Mouse (Mus musculus) hindbrain, embryonic 11.5 days (tissue): Measurements from ENCODE around the gene Il1f6. TPM values are rescaled to one million over a fixed set of nuclear protein-coding genes. Genes with fewer than 3 reads are reported as not detected.

Experiments
- ATAC-seq: fragments of 200-750 bp; cut with Nextera tagmentation; 2 replicates; pipeline ENCODE4 v1.8.0; 2017; ENCODE audit warnings: mild to moderate bottlenecking, moderate TSS enrichment, moderate library complexity; ENCODE audit not compliant: low FRiP score
- DNase-seq: peaks from one replicate; pipeline ENCODE4 v3.0.0-alpha.2; 2015; ENCODE audit warnings: low spot score
- H3K27ac ChIP-seq: fragments of 300-500 bp; sonication (generic); 2 replicates; pipeline ENCODE4 v1.5.1; 2014; ENCODE audit warnings: mild to moderate bottlenecking, low read depth, low read length
- H3K27me3 ChIP-seq: fragments of 300-500 bp; sonication (generic); 2 replicates; pipeline ENCODE4 v1.6.1; 2014; ENCODE audit warnings: mild to moderate bottlenecking, low read length, moderate library complexity, mixed read lengths; ENCODE audit not compliant: control insufficient read depth, insufficient read depth
- H3K36me3 ChIP-seq: fragments of 300-500 bp; sonication (generic); 2 replicates; pipeline ENCODE4 v1.6.1; 2014; ENCODE audit warnings: mild to moderate bottlenecking, low read length, moderate library complexity, mixed read lengths; ENCODE audit not compliant: control insufficient read depth, insufficient read depth
- H3K4me1 ChIP-seq: fragments of 300-500 bp; sonication (generic); replicated peaks from 2 replicates; pipeline ENCODE4 v1.6.1; 2014; ENCODE audit warnings: low read length, mixed read lengths; ENCODE audit not compliant: control insufficient read depth, insufficient read depth
- H3K4me2 ChIP-seq: fragments of 300-500 bp; sonication (generic); replicated peaks from 2 replicates; pipeline ENCODE4 v1.6.1; 2014; ENCODE audit warnings: mild to moderate bottlenecking, low read depth, low read length
- H3K4me3 ChIP-seq: fragments of 300-500 bp; sonication (generic); 2 replicates; pipeline ENCODE4 v1.5.1; 2014; ENCODE audit warnings: low read depth, low read length
- H3K9ac ChIP-seq: fragments of 300-500 bp; sonication (generic); 2 replicates; pipeline ENCODE4 v1.6.1; 2014; ENCODE audit warnings: low read depth, low read length
- H3K9me3 ChIP-seq: fragments of 300-500 bp; sonication (generic); 2 replicates; pipeline ENCODE4 v1.6.1; 2016; ENCODE audit warnings: low read length; ENCODE audit not compliant: control insufficient read depth
- WGBS: fragments of 180-500 bp; shearing (Covaris S2); extraction: QIAGEN DNeasy Blood & Tissue Kit; methylation state at CpG from one replicate; pipeline ENCODE4 v1.1.7; 2014; 5-methylcytosine and 5-hydroxymethylcytosine counted together
- polyA plus RNA-seq: library from polyadenylated mRNA; unstranded; fragments of >200 nt; fragmentation: Nextera tagmentation; extraction: Ambion mirVana; gene quantifications from 2 replicates; pipeline ENCODE4 v1.2.1, GENCODE M21; 2014

Il1f6 gene
- polyA plus RNA-seq, 1 experiment from 2014 or later = not detected

DNA sequence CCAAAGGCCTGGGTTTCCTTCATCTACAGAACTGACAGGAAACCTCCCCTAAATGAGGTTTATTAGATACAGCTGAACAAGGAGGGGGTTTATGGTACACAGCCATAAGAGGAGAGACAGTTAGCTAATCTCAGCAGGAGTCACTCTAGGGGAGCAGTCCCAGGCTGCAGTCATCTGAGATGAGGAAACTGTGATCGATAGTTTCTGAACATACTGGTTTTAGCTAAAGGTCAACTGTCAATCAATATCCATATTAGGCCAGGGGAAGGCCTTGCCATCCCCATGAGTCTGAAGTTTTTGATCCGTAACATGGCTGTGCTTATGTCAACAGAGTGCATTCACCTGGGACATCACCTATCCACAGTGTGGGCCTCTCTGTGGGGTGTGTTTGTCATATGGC lies 58.4 kb downstream of the Il1f6 start:
- Histone ChIP-seq H3K36me3 (no peaks in the 10 kb centered on the region), H3K4me1 (no peaks in the 10 kb centered on the region), H3K27ac (no peak overlapping the region), H3K27me3 (no peaks in the 10 kb centered on the region), H3K9me3 (no peaks in the 10 kb centered on the region), H3K4me2 (no peak overlapping the region), H3K4me3 (no peak overlapping the region), H3K9ac (no peak overlapping the region)
- WGBS = 76% methylated on average over 2 of the region's 2 CpGs
- no peak for DNase-seq
- ATAC-seq = no peak

DNA sequence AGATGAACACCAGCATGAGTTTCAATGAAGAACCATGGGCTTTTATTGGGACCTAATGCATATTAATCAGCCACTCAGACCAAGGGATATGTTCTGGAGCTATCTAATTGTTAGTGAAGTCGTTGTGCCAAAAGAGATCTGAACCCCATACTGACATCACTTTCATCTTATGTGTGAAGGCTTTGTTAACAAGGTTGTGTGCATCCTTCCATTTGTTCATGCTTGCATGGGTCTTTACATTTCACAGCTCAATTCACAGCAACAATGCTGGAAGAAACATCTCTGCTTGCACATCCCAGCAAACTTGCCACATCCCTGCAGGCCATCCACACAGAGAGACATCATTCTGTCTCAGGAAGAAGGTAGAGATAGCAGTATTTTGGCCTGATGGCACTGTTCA lies 59.9 kb downstream of the Il1f6 start:
- no peaks in the 10 kb centered on the region for H3K27me3 ChIP-seq
- H3K4me3 ChIP-seq = no peak overlapping the region
- H3K9ac ChIP-seq = no peak overlapping the region
- ATAC-seq (peak; percentile 40; the same call in 1 of the 2 replicates), DNase-seq (no peak)
- no peak overlapping the region for H3K4me2 ChIP-seq
- H3K9me3 ChIP-seq = no peaks in the 10 kb centered on the region
- 14% methylated on average over 1 of the region's 1 CpGs for WGBS
- no peaks in the 10 kb centered on the region for H3K36me3 ChIP-seq
- H3K27ac ChIP-seq = no peak overlapping the region
- no peaks in the 10 kb centered on the region for H3K4me1 ChIP-seq

Other genes starting within 250 kb of the Il1f6 start
- 1.0 and 1.6 TPM in 2 replicates for gene Hnmt, start 166.0 kb upstream of the Il1f6 start, polyA plus RNA-seq
- gene Tbpl2, start 118.8 kb upstream of the Il1f6 start, polyA plus RNA-seq = not detected in 2 replicates
- gene Il1f8, start 62.3 kb upstream of the Il1f6 start, polyA plus RNA-seq = not detected in 2 replicates
- gene Il1f9, start 28.9 kb upstream of the Il1f6 start, polyA plus RNA-seq = not detected in 2 replicates
- gene Il1f5, start 61.5 kb downstream of the Il1f6 start, polyA plus RNA-seq = not detected in 2 replicates
- not detected in 2 replicates for gene Il1f10, start 75.8 kb downstream of the Il1f6 start, polyA plus RNA-seq
- gene Il1rn, start 121.4 kb downstream of the Il1f6 start, polyA plus RNA-seq = not detected in 2 replicates
- gene Psd4, start 152.2 kb downstream of the Il1f6 start, polyA plus RNA-seq = 0.45 and 0.46 TPM in 2 replicates